Mouse (Mus musculus) adipocyte (in vitro differentiated cells): Measurements from ENCODE around the gene Stox2.

Experiments
- DNase-seq: peaks from one replicate; pipeline ENCODE4 v3.0.0-alpha.2; 2016; ENCODE audit warnings: low spot score

The Stox2 gene

GRCm38 (mm10) chr8:47182292-47182691, 263.9 kb downstream of the Stox2 start:
- no peak for DNase-seq

GRCm38 (mm10) chr8:47181032-47181698, 265.0 kb downstream of the Stox2 start:
- no peak for DNase-seq

GRCm38 (mm10) chr8:47180181-47180580, 266.0 kb downstream of the Stox2 start:
- no peak for DNase-seq

- DNase-seq: no peak
Observed at GRCm38 (mm10) chr8:47178785-47179184, 267.4 kb downstream of the Stox2 start.

- no peak for DNase-seq
Observed at GRCm38 (mm10) chr8:47173823-47174222, 272.3 kb downstream of the Stox2 start.

GRCm38 (mm10) chr8:47172848-47173247, 273.3 kb downstream of the Stox2 start:
- DNase-seq: no peak

- no peak for DNase-seq
Observed at GRCm38 (mm10) chr8:47160688-47161087, 285.5 kb downstream of the Stox2 start.

GRCm38 (mm10) chr8:47154521-47154920, 291.6 kb downstream of the Stox2 start:
- DNase-seq: no peak

GRCm38 (mm10) chr8:47145258-47145657, 300.9 kb downstream of the Stox2 start:
- no peak for DNase-seq

GRCm38 (mm10) chr8:47136047-47136446, 310.1 kb downstream of the Stox2 start:
- DNase-seq: no peak

GRCm38 (mm10) chr8:47135586-47135985, 310.6 kb downstream of the Stox2 start:
- DNase-seq: no peak

- no peak for DNase-seq
Observed at GRCm38 (mm10) chr8:47134736-47135135, 311.4 kb downstream of the Stox2 start.

- no peak for DNase-seq
Observed at GRCm38 (mm10) chr8:47133381-47133780, 312.8 kb downstream of the Stox2 start.
